Mouse (Mus musculus) myocyte (in vitro differentiated cells): ENCODE results near the gene Rgs21.

Source experiments
- MAX ChIP-seq: IDR thresholded peaks from one replicate; pipeline ENCODE4 v1.6.1; 2011; ENCODE audit warnings: low read depth, mild to moderate bottlenecking, control low read depth
- MYOD1 ChIP-seq, 3 experiments: IDR thresholded peaks; one replicate each; pipeline ENCODE4 v1.6.1; 2011; ENCODE audit warnings: control low read depth in 2 of 3, low read depth in 2 of 3, mild to moderate bottlenecking in 2 of 3, moderate library complexity in 1 of 3; ENCODE audit not compliant: insufficient read length in 2 of 3, control insufficient read depth in 1 of 3
- MYOG ChIP-seq, 3 experiments: IDR thresholded peaks; one replicate each; pipeline ENCODE4 v1.6.1; 2011; ENCODE audit warnings: control low read depth in 2 of 3, low read depth in 2 of 3, mild to moderate bottlenecking in 2 of 3; ENCODE audit not compliant: insufficient read length in 2 of 3, control insufficient read depth in 1 of 3, insufficient read depth in 1 of 3
- POLR2A ChIP-seq: IDR thresholded peaks from one replicate; pipeline ENCODE4 v1.6.1; 2011; ENCODE audit warnings: low read depth, mild to moderate bottlenecking, control low read depth, moderate library complexity; ENCODE audit not compliant: insufficient read length
- POLR2AphosphoS2 ChIP-seq: IDR thresholded peaks from one replicate; pipeline ENCODE4 v1.6.1; 2011; ENCODE audit warnings: low read depth, control low read depth; ENCODE audit not compliant: insufficient read length
- SRF ChIP-seq: IDR thresholded peaks from one replicate; pipeline ENCODE4 v1.6.1; 2011; ENCODE audit warnings: low read depth; ENCODE audit not compliant: control insufficient read depth, insufficient read length
- TCF12 ChIP-seq: IDR thresholded peaks from one replicate; pipeline ENCODE4 v1.6.1; 2011; ENCODE audit warnings: mild to moderate bottlenecking, control low read depth; ENCODE audit not compliant: poor library complexity, insufficient read depth, severe bottlenecking
- USF1 ChIP-seq: IDR thresholded peaks from one replicate; pipeline ENCODE4 v1.6.1; 2011; ENCODE audit warnings: low read depth, mild to moderate bottlenecking, control low read depth, moderate library complexity

- TF ChIP-seq USF1 (no peak), POLR2A (no peak), TCF12 (no peak), POLR2AphosphoS2 (no peak), MYOG (IDR thresholded peaks at IDR 0.05; ENCODE audit: control insufficient read depth in 1 of 3, insufficient read depth in 1 of 3, insufficient read length in 2 of 3, low read depth in 2 of 3) (no peak), MAX (no peak), SRF (no peak), MYOD1 (IDR thresholded peaks at IDR 0.05; ENCODE audit: control insufficient read depth in 1 of 3, insufficient read length in 2 of 3, low read depth in 2 of 3) (no peak)
Measured at GRCm38 (mm10) chr1:144544497-144544961, 22.9 kb downstream of the Rgs21 start.
